Mouse (Mus musculus) myocyte (in vitro differentiated cells): ENCODE results near the gene Gm17416.

Experiments used
- E2F4 ChIP-seq: IDR thresholded peaks from one replicate; pipeline ENCODE4 v1.6.1; 2011; ENCODE audit warnings: mild to moderate bottlenecking, control low read depth, moderate library complexity; ENCODE audit not compliant: insufficient read depth
- MYOD1 ChIP-seq, 3 experiments: IDR thresholded peaks; one replicate each; pipeline ENCODE4 v1.6.1; 2011; ENCODE audit warnings: control low read depth in 2 of 3, low read depth in 2 of 3, mild to moderate bottlenecking in 2 of 3, moderate library complexity in 1 of 3; ENCODE audit not compliant: insufficient read length in 2 of 3, control insufficient read depth in 1 of 3
- POLR2A ChIP-seq: IDR thresholded peaks from one replicate; pipeline ENCODE4 v1.6.1; 2011; ENCODE audit warnings: low read depth, mild to moderate bottlenecking, control low read depth, moderate library complexity; ENCODE audit not compliant: insufficient read length
- REST ChIP-seq: IDR thresholded peaks from one replicate; pipeline ENCODE4 v1.6.1; 2011; ENCODE audit warnings: mild to moderate bottlenecking, control low read depth, moderate library complexity; ENCODE audit not compliant: insufficient read depth, insufficient read length

DNA sequence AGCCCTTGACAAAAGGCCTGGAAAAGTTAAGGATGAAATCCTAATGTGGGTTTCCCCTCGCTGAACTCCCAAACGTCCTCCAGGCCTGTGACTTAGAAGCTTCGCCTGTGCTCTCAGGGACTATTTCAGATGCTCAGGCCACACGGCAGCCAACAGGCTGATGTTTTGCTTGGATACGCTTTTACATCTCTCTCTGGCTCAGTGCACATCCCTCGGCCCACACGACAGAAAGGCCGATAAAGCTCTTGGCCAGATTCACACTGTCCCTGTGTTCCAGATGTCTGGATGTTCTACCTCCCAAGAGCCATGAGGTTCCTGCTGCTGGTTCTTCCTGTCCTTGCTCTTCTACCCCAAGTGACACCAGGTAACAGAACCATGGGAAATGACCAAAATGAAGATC is 4.3 kb downstream of the Gm17416 start:
- no peak for TF ChIP-seq POLR2A
- TF ChIP-seq REST, result no peak
- TF ChIP-seq E2F4, result no peak
- no peak for TF ChIP-seq MYOD1 (IDR thresholded peaks at IDR 0.05; ENCODE audit: control insufficient read depth in 1 of 3, insufficient read length in 2 of 3, low read depth in 2 of 3)
